Mouse (Mus musculus) right cerebral cortex, postnatal 36 days (tissue): ENCODE data around the gene Gstm5.
A peak's percentile ranks its signal among the peaks of the same experiment; 100 is the strongest.
"Not testable (repeated sequence)": the region's sequence is repeated elsewhere in the genome, so short reads cannot be mapped to it uniquely, and the experiment has no call there.

Source experiments
- DNase-seq, 2 experiments: peaks; one replicate each; pipeline ENCODE4 v3.0.0; 2022; ENCODE audit warnings: low spot score in 2 of 2, mixed read lengths in 1 of 2

The Gstm5 gene

DNA sequence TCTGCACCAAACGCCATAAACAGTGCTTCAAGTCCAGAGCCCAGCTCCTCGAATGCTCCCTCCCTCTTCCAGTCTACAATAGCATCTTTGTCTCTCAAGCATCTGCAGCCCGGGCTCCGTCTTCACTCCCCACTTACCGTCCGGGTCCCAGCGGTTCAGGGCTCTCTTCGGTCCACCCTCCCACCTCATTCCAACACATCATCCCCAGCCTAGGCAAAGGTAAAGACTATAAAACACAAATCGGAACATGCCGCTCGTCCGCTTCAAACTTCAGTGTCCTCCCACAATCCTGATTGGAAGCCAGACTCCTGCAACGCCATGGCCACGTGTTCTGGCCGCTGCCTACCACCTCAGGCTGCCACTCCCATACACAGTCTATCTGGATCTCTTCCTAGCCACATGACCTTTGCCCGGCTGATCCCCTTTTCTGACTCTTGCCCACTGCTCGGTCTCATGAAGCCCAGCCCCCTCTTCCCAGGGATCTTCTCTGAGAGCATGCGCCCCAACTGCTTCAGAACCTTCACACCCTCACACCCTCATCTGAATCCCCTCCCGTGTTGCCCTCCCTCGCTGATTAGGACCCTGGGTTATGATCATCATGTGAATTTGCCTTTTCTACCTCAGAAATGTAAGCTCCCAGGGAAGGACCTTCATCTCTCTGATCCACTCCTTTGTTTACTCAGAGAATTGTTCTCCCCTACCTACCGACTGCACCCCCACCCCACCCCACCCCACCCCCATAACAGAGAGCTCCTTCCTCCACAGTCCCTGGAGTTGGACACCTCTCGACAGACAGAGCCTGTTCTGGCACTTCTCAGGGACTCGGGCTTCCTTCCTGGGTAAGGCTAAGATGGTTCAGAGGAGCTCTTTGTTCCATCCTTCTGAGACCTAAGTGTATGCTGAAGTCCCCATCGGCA, 22.0 kb upstream of the Gstm5 start:
- DNase-seq = no peak

DNA sequence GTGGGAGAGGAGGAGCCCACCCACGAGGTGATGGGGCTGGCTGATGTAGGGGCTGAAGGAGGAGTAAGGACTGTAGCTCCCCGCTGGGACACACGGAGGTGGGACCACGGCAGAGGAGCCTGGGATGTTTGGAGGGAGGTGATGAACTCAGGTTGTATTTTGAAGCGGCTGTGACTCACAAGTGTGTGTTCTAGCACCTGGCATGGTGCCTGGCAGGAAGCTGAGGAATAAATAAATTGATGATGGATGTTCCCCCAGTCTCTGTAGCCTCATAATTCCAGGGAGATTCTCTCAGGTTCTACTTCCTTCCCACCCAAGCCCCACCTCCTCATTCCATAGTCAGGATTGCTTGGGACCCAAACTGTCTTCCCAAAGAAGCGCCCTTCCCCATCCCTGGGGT, 20.4 kb upstream of the Gstm5 start:
- no peak for DNase-seq

DNA sequence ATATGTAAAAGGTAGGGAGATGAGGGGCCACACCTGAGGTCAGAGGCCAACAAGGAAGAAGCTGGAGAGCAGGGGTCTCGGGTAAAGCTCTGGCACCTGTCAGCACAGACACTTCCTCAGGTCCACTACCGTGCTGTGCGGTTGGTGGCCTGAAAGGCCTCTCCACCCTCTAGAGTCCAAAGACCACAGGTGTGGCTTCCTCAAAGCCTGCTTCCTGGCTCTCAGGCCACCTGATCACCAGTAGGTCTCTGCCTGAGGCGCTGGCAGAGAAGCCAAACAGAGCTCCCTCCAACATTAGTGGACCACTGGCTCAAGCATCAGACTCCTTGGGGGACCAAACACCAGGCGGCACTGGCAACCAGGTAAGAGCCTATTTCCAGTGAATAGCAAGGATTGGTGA, 18.6 kb upstream of the Gstm5 start, which contains the start of gene Eps8l3:
Eps8l3 (plus strand) TSS at position 225 of the 400 bp plus-strand sequence.
- DNase-seq = no peak

DNA sequence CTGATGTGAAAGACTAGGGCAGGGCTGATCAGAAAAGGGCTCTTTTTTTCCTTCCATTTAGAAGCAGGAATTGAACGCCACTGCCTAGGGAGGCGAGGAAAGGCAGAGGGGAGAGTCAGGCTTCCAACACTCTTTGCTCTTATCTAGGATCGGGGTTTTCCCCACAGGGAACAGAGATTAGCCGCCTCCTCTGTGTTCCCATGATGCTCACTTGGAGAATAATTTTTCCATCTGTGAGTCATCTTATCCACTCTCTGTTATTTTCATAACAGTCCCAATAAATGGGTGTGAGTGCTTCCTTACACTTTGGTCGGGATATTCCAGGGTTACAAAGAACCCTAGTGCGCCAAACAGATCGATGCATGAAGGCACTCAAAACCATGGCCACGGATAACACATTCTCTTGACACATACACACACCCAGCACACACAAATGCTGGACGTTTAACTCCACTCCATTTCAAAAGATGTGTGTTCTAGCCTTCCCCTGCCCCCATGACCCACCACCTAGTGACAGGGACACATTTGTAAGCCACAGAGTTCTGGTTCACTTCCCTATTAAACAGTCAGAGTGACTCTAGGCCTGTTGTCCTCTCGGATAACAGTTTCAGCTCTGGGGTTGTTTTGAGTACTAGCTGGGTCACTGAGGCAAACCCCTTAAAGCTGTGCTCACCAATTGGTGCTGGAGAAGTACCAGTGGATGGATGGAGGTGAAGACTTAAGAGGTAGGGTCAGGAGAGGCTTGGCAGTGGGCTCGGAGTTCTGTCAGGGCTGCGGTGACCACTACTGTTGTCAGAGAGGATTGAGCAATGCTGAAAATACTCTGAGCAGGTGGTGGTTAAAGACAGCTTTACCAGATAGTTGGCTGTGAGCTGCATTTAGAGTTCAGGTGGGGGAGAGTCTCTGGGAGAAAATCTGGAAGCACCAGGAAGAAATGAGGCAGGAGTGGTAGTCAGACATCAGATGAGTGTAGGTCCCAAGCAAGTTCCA, 17.6 kb upstream of the Gstm5 start:
- no peak for DNase-seq

DNA sequence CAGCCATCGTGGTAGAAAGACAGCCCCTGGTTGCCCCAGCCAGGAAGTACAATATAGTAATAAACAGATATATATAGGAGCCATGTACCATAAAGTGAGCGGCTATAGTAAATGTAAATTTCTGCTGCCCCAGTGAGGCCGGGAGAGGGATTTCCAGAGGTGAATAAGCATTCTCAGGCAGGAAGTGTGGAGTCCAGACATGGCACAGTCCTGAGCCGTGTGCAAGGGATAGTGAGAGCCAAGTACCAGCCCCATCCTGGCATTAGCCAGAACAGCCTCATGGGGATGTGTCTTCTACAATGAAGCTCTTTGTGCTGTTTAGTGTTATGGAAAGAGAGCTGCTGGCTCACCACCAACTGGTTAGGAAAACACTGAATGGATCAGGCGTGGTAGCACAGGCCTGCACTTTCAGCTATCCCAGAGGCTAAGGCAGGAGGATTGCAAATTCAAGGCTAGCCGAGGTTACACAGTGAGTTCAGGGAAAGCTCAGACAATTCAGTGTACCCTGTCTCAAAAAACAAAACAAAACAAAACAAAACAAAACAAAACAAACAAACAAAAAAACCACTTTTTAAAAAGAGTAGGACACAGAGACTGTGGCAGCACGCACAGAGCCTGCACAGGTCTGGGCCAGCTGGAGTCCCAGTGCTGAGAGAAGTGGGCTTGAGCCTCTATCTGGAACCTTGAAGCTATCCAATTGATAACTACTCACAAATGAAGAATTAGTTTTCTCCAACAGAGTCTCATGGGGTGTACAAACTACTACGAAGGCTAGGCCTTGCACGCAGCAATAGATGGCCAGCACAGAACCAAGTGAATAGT, 7.7 kb upstream of the Gstm5 start:
- peak; percentile 57 to 70 for DNase-seq

DNA sequence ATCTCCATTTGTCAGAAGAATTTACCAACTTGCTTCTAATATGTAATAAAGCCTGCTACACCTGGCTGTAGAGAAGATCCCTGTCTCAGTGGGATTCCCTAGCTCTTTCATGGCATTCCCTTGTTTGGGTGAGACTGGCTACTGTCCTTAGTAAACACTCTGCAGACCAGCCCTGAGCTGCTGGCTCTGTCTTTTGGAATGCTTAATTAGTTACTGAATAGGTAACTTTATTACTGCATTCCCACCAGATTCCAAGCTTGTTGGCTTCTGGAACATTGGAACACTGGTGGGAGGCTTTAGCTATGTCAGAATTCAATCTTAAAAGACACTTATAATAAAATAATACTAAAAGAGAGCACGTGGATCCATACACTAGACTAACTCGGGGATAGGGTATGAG, 6.4 kb upstream of the Gstm5 start:
- not testable (repeated sequence) for DNase-seq

DNA sequence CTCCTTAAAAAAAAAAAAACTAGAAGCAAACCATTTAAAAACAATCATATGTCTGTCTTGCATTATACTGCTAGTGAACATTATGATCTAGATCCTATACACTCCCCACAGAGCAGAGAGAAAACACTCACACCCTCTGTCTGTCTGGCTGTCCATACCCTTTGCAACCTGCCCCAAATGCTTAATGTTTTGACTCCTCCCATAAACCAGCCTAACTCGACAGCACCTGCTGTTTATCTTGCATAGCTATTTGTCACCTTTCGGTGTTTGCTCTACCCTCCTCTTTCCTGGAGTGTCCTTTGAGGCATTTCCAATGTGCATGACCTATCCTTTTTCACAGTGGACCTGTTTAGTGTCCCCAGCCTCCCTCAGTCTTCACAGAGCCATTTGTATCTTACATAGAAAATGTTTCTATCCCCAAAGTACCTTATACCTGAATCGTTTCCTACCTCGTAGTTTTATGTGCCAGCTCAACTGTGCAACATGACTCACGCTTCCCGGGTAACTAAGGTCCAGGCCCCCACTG, 364 bp upstream of the Gstm5 start:
- DNase-seq = no peak

DNA sequence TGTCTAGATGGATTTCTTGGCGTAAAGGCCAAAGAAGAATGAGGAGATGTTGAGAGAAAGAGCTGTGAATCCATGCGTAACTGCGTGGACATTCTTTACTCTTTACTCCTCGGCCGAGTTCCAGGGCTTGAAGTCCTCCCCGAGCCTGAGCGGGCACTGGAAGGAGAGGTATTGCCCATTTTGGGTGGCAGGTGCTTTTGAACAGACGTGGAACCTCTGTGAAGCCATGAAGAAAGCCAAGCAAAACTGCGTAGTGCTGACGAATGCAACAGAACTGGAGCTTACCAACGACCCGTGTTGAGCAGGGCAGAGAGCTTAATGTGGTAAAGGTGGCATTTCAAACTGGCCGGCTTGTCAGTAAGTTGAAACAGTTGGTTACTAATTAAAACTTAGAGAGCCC, 3.1 kb downstream of the Gstm5 start:
- no peak for DNase-seq

DNA sequence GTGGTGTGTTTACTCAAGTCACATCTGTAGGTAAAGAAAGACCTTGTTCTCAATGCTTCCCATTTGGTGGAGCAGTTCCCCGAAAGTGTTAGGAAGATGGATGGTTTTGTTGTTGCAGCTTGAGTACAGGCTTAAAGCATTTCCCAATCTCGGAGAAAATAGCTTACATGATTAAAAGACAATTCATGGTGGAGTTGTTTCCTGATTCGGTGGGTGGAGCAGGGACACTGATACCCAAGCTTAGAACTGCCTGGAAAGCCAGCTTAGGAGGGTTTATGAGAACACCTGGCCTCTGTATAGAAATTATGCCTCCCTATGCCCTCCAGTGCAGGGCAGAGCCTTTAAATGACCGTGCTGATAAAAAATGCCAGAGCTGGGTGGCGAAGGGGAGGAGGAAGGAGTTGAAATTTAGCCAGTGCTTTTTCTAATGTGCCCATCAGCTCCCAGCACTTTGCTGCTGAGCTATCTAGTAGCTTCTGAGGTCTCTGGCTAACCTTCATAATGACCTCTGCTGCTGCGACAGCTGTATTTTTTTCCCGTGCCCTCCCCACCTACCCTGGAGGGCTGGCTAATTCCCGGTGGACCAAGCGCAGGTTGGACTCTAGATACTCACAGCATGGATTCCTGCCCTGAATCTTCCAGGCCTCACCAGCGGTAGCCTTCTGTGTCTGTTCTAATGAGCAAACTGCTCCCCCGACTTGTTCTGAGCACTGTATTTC, 5.5 kb downstream of the Gstm5 start:
- DNase-seq = no peak

DNA sequence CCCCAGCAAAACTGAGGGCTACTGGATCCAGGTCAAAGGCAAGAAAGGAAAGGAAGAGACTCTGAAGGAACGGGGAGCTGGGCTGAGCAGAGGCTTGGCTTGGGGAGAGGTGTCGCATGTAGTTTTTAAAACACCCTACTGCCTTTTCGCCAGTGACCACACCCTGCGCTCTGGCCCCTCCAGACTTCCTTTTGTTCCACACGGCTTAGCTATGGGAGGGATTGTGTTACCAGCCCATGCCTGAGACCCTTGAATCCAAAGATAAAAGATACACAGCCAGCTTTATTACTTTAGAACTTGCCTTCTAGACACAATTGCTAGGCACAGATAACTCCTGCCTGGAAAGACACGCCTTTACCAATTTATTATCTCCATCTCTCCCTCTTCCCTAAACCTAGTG, 10.3 kb downstream of the Gstm5 start:
- DNase-seq = no peak

DNA sequence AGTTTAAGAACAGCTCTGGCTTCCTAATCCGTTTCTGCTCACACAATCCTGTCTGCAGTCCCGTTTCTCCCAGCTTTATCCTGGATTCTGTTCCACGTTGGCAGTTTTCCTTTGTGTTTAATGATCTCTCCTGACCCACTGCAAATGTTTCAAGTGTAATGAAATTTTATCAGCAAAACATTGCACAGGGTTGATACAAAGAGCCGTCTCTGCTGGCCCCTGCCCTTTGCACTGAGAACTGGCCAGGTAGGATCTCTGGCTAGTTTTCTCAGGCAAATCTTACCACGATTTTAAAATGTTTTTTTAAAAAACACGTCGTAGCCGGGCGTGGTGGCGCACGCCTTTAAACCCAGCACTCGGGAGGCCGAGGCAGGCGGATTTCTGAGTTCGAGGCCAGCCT, 21.1 kb downstream of the Gstm5 start:
- DNase-seq = no peak

DNA sequence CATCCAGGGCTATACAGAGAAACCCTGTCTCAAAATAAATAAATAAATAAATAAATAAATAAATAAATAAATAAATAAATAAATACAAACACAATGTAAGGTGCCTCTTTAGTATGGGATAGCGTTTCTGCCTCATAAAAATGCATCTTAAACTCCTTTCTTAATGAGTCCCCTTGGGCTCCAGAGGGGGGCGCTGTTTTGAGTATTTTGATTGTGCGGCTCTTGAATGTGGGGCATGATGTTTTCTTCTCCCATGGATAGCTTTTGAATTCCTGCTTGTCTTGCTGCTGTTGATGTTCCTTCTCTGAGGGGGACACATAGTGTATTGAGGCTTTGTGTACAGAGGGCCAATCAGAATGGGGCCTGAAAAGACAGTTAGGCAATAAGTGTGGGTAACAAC, 21.5 kb downstream of the Gstm5 start:
- DNase-seq = no peak

DNA sequence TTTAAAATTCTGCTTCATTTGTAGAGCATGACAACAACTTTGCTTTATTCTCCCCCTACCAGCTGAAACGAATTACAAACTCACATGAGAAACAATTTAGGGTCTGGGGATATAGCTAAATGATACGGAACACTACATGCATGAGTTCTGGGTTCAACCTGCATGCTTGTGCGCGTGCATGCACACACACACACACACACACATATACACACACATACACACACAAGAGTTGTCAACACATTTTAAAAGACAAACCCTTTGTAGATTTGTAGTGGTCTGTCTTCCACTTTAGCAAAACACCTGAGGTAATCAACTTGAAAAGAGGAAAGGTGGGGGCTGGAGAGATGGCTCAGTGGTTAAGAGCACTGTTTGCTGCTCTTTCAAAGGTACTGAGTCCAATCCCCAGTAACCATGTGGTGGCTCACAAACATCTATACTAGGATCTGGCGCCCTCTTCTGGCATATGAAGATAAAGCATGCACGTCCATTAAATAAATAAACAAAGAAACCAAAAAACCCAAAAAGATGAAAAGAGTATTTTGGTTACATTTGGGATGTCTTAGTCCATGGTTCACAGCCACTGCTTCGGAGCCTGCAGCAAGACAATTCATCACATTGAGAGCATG, 22.3 kb downstream of the Gstm5 start:
- DNase-seq = peak in 1 of 2 experiments; percentile 43

DNA sequence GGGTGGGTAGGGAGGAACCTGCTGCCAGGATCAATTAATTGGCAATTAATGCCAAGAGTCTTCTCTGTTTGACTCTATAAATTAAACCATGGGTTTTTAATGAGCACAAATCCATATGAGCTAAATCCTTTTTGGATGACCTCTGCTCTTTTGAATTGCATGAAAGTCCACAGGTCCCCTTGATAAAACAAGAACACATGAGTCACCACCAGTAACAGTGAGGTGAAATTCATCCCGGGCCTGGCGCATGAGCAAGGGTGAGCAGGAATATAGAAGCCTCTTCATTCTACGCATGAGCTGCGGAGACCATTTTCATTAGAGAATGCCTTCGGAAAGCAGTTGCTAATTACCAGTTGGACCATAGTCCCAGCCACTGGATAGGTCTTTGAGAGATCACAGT, 24.7 kb downstream of the Gstm5 start:
- DNase-seq = no peak

DNA sequence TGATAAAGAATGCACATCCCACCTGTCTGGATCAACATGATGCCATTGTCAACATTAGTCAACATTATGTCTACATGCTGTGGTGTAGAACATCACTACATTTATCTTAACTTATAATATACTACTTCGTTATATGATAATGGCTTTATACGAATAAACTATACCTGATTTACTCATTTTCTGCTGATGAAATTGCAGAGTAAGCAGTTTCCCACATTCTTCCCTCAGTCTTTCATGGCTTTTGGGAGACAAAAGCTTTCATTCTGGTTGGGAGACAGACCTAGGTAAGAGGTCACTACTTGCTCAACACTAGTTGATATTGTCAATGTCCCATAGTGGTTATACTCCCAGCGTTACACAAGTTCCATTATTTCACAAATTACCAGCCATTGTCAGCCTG, 29.7 kb downstream of the Gstm5 start:
- DNase-seq = no peak

DNA sequence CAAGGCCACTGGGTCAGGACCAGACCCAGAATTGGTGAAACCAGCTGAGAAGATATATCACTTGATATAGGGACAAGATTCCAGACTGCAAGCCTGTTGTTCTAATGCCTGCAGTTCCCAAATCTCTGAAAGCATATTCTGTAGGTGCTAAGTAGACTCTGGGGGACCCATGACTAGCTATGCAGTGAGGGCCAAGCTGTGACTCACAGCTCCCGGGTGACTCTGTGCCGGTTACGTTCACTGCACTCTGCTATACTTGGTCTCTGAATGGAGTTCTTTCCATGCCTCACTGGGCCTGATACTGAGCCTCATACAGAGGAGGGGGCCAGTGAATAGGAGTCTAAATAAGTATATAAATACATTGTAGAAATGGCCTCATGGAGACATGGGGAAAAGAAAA, 32.2 kb downstream of the Gstm5 start:
- no peak for DNase-seq

DNA sequence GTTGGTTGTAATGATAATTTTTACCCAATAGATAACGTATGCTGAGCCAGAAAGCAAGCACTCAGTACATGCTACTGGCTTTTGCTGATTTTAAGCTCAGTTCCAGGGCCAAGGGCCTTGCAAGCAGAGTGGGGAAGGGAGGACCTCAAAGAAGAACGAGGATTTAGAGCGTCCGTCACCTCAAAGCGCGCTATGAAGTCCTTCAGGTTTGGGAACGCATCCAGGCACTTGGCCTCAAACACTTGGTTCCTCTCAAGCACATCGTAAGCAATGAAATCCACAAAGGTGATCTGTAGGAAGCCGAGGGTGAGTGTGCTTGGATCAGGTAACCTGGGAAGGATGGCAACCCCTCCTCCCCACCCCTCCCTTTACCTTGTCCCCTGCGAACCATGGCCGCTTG, 33.1 kb downstream of the Gstm5 start:
- DNase-seq = no peak

DNA sequence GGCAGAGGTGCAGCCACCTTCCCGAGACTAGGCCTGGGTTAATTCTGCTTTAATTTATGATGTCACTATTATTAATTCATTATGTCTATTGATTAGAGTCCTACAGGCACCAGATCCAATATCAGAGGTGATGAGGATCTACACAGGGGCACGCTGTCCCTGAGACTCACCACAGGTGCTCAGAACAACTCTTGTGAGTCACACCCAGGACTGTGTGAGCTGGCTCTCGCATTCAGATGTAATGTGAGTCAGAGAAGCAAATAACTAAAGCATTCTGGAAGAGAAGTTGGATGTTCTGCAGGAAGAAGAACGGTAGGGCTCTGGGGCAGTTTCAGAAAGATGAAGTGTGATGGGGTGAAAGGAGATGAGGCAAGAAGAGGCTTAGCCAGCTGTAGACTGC, 33.6 kb downstream of the Gstm5 start:
- no peak for DNase-seq

DNA sequence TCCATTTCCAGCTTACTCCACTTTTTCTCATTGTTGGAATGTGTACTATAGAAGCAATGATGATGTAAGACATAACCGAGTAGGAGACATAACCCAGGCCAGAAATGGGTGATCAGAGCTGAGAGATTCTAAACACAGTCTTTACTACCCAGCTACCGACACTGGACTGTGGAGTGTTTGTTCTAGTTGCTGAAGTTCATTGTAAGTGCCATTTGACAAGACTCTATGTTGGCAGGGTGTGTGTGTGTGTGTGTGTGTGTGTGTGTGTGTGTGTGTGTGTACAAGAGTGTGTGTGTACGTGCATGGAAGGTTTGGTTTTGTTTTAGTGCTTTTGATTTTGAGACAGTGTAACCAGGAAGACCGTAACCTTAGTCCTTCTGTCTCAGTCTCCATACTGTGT, 34.1 kb downstream of the Gstm5 start:
- no peak for DNase-seq

DNA sequence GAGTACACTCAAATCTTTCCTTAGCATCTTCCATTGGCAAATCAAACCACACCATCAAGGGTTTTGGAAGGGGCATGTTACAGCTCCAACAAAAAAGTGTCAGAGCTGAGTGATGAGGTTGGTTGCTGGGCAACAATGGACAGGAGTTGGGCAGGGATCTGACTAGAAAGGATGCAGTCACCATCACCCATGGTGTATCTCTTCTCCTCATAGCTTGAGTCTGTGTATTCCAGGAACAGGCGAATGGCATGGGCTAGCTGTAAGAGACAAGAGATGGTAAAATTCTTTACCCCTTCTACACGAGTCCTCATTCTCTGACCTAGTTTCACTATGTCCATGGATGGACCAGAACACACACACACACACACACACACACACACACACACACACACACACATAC, 35.5 kb downstream of the Gstm5 start:
- no peak for DNase-seq
